Mouse (Mus musculus) G1E-ER4 (cell line): ENCODE measurements around the gene Prex1. TPM values are rescaled to one million over a fixed set of nuclear protein-coding genes. Genes with fewer than 3 reads are reported as not detected.

ENCODE experiments used
- GATA1 ChIP-seq: IDR thresholded peaks from one replicate; pipeline ENCODE4 v1.8.0; 2012; ENCODE audit warnings: low read length, inconsistent platforms
- polyA plus RNA-seq: library from polyadenylated mRNA; stranded (reverse); fragments of >175 nt; gene quantifications from 2 replicates; pipeline ENCODE4 v1.2.3, GENCODE M21; 2012

Prex1 gene
- polyA plus RNA-seq, 1 experiment = 1.0 TPM

- no peak for TF ChIP-seq GATA1
Observed at GRCm38 (mm10) chr2:166523156-166523890, 190.3 kb downstream of the Prex1 start.

GRCm38 (mm10) chr2:166522612-166523120 lies 191.0 kb downstream of the Prex1 start:
- no peak for TF ChIP-seq GATA1

GRCm38 (mm10) chr2:166521878-166522611 lies 191.6 kb downstream of the Prex1 start:
- no peak for TF ChIP-seq GATA1

DNA sequence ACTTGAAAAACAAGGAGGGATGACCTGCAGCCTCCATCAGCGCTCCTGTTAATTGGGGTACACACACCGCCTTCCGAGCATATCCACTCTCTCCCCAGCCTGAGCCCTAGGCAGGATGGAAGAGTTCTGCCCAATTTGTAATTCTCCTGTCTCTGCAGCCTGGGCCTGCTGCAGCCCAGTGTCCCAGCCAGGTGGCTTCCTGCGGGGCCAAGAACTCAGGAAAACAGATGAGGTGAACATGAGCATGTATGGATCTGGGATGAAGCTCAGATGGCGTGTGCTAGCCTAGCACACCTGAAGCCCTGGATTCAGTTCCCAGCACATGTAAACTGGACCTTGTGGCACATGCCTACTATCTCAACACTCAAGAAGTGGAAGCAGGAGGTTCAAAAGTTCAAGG lies 192.2 kb downstream of the Prex1 start:
- no peak for TF ChIP-seq GATA1

- no peak for TF ChIP-seq GATA1
Observed at GRCm38 (mm10) chr2:166520536-166520935, 193.1 kb downstream of the Prex1 start.

- TF ChIP-seq GATA1 = no peak
Observed at GRCm38 (mm10) chr2:166516818-166517353, 196.7 kb downstream of the Prex1 start.

Other genes starting within 250 kb of the Prex1 start
- 3.6 and 4.5 TPM in 2 replicates for gene Trp53rkb, start 78.7 kb upstream of the Prex1 start, polyA plus RNA-seq
- 9.3 and 9.8 TPM in 2 replicates for gene Arfgef2, start 91.8 kb upstream of the Prex1 start, polyA plus RNA-seq
- 8.5 and 11.8 TPM in 2 replicates for gene Cse1l, start 192.2 kb upstream of the Prex1 start, polyA plus RNA-seq